Mouse (Mus musculus) embryonic facial prominence, embryonic 10.5 days (tissue): ENCODE data around the gene Nav1. TPM values are rescaled to one million over a fixed set of nuclear protein-coding genes. Genes with fewer than 3 reads are reported as not detected.

Experiments
- DNase-seq: peaks from one replicate; pipeline ENCODE4 v3.0.0-alpha.2; 2017; ENCODE audit warnings: low spot score
- H3K27ac ChIP-seq: fragments of 300-500 bp; sonication (generic); replicated peaks from 2 replicates; pipeline ENCODE4 v1.5.1; 2016; ENCODE audit warnings: mild to moderate bottlenecking
- H3K27me3 ChIP-seq: fragments of 300-500 bp; sonication (generic); replicated peaks from 2 replicates; pipeline ENCODE4 v1.6.1; 2016; ENCODE audit warnings: low read depth, mild to moderate bottlenecking; ENCODE audit not compliant: poor library complexity, severe bottlenecking
- H3K36me3 ChIP-seq: fragments of 300-500 bp; sonication (generic); replicated peaks from 2 replicates; pipeline ENCODE4 v1.6.1; 2016; ENCODE audit warnings: mild to moderate bottlenecking, moderate library complexity
- H3K4me1 ChIP-seq: fragments of 300-500 bp; sonication (generic); 2 replicates; pipeline ENCODE4 v1.6.1; 2016
- H3K4me3 ChIP-seq: fragments of 300-500 bp; sonication (generic); 2 replicates; pipeline ENCODE4 v1.5.1; 2016; ENCODE audit warnings: mild to moderate bottlenecking, moderate library complexity
- H3K9me3 ChIP-seq: fragments of 300-500 bp; sonication (generic); 2 replicates; pipeline ENCODE4 v1.6.1; 2016; ENCODE audit warnings: mild to moderate bottlenecking
- WGBS: fragments of 180-500 bp; shearing (Covaris S2); methylation state at CpG from one replicate; pipeline ENCODE4 v1.1.7; 2016; 5-methylcytosine and 5-hydroxymethylcytosine counted together
- polyA plus RNA-seq: library from polyadenylated mRNA; unstranded; fragments of >200 nt; fragmentation: Nextera tagmentation; extraction: Ambion mirVana; gene quantifications from 2 replicates; pipeline ENCODE4 v1.2.1, GENCODE M21; 2016

The Nav1 gene
- polyA plus RNA-seq, 1 experiment from 2014 or later, result 24.1 TPM

DNA sequence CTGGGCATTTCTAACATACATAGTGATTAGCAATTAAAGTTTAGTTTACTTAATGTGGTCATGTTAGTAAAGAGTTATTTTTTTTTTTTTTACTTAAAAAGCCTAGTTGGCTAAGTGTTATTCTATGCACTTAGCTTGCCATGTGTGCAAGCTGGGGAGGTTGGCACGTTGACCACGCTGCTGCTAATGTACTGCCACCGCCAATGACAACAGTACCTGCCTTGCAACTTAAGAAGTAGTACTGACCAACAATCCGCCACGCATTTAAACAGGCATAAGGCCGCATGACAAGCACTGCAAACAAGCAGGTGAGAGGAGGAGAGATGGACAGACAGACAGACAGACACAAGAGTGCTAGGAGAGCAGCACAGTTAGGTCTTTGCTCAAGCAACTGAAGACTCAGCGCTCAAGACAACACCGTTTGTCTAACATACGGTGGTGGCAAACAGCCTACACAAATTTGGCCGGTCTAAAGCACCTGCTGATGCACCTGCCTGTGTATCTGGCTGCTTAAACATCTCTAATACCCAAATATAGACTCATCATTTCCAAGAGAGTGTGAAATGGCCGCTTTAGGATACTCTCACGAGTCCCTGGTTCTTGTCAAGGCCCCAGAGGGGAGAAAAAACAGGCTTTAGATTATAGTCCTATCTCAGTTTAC is 610 bp downstream of the Nav1 start:
- DNase-seq, result no peak
- WGBS, result 87% methylated on average over 12 of the region's 12 CpGs
- H3K4me1 ChIP-seq, result peaks cover 32% of the 10 kb centered on the region

DNA sequence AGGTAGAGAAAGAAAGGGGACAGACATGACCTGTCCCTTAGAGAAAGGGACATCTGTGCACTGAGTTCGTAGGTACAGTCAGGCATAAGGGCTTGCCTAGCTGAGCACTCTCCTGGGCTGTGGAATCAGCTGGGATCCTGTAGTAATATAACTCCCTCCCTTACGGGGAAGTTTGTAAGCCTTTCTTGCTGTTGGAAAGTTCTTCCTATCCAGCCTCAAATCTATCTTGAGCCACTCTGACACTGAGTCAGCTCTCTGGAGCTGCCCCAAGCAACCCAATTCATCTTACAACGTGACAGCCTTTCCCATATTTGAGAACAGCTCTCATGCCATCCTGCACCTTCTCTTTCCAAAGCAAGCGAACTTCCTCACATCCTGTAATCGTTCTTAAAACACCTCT is 1.6 kb downstream of the Nav1 start:
- H3K27me3 ChIP-seq, result peaks cover 19% of the 10 kb centered on the region
- no peaks in the 10 kb centered on the region for H3K9me3 ChIP-seq
- no peak overlapping the region for H3K27ac ChIP-seq
- no peak overlapping the region for H3K4me3 ChIP-seq
- peaks cover 41% of the 10 kb centered on the region for H3K4me1 ChIP-seq
- 79% methylated on average over 5 of the region's 5 CpGs for WGBS
- no peaks in the 10 kb centered on the region for H3K36me3 ChIP-seq
- DNase-seq, result no peak

More for the DNA sequence above, 610 bp downstream of the Nav1 start:
- Histone ChIP-seq H3K9me3 (no peaks in the 10 kb centered on the region), H3K27me3 (peaks cover 11% of the 10 kb centered on the region; the same call in 1 of the 2 replicates), H3K27ac (no peak overlapping the region), H3K4me3 (no peak overlapping the region), H3K36me3 (no peaks in the 10 kb centered on the region)

DNA sequence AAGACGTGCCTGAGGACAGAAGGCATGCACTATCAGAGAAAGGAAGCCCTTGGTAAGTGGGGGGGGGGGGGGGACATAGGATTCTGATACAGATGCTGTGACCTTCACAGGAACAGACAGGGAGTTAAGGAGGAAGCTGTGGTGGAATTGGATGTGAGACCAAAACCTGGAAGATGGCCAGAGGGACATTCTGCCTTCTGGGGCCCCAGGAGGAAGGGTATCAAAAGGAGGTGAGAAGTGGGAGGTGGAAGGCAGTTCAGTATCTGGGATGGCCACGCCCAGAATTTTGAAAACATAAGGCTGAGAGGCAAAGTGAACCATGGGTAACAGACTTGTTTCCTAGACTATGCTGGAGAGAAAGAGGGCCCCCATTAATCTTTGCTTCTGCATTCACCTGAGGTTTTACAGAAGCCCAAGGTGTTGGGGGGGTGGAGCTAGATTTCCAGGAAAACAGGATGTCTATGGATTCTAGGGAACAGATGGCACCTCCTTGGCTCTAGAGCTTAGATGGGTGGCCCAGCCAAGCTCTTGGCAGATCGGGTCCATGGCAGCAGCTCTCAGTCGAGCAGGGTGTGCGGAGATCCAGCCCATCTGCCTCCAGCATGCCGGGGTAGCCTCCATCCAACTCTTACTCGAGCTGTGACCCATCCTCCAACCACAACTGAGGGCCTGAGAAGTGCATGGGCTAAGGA is 2.6 kb downstream of the Nav1 start:
- Histone ChIP-seq H3K27ac (no peak overlapping the region), H3K9me3 (no peaks in the 10 kb centered on the region), H3K4me1 (peaks cover 51% of the 10 kb centered on the region), H3K27me3 (peaks cover 22% of the 10 kb centered on the region), H3K36me3 (no peaks in the 10 kb centered on the region), H3K4me3 (no peak overlapping the region)
- 88% methylated on average over 7 of the region's 7 CpGs for WGBS
- DNase-seq, result no peak

DNA sequence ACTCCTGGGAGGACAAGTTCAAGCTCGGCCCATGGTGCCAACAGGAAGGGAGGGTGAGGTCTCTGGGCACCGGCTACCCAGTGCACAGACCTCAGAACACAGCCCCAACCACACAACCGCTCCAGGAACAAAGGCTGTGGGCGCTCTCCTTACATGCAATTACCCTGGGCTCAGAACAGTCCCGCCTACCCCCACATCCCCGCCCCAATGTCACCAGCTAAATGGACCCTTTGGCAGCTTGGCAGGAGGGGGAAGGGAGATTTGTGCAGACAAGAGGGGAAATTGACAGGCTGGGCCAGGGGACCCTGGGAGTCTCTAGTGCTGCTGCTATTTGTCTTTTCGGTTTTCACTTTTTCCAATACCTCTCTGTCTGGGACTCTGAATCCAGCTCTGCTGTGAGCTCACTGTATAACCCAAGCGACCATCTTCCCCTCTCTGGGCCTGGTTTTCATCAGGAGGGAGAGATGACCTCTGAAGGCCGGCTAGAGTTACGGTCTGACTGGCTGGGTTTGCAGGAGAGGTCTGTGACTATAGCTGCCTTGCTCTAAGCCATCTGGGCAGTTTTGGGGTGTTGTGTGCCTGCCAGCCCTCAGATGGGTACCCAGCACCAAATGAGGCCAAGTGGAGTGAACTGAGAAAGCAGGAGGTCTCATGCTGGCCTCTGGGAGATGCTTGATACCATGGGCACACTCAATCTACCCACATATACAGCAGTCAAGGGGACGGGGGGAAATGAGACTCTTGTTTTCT is 3.8 kb downstream of the Nav1 start:
- Histone ChIP-seq H3K27ac (peak overlapping the region; percentile 80), H3K4me1 (peaks cover 64% of the 10 kb centered on the region), H3K36me3 (no peaks in the 10 kb centered on the region), H3K27me3 (peaks cover 22% of the 10 kb centered on the region), H3K9me3 (no peaks in the 10 kb centered on the region), H3K4me3 (peak overlapping the region; percentile 26; the same call in 1 of the 2 replicates)
- 37% methylated on average over 11 of the region's 11 CpGs for WGBS
- peak; percentile 63 for DNase-seq

DNA sequence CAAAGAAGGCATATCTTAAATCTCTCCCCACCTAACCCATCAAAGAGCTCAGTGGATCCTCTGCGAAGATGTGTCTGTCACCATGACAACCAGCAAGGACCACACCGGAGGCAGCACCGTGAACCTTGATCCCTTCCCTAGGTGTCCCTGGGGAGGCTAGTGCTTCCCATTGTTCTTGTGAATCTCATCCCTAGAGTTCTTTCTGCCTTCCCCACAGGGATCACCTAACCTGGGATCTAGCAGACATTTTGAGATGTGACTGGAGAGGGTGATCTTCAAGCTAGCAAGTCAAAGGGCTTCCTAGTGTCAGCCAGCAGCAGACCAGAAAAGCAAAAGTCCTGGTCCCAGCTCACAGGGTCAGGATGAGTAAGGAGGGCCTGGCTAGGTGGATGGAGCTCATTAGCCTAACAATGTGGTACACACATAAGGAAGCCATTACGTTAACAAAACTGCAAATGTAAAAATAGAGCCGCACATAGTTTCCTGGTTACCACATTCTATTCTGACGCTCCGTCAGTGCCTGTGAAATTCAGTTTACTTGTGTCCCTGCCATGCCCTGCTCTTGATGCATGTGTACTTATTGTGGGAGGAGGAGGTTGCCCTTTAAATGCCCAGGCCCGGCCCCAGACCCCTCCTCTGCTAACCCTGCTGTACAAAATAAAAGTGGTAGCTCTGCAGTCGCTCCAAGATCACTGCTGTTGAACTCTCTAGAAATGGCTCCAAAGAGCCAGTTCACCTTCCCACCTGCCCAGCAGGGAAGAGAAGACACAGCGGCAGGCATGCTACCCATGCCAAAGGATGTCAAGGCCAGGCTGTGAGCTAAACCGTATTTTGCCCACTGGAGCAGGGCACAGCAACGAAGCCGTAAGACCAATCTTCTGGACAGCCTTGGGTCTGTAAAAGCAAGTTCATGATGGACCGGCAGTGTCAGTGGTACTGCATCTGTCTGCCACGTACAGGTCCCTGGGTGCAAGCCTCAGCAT is 6.8 kb downstream of the Nav1 start:
- peaks cover 64% of the 10 kb centered on the region for H3K4me1 ChIP-seq
- no peak overlapping the region for H3K4me3 ChIP-seq
- no peak for DNase-seq
- WGBS, result 52% methylated on average over 15 of the region's 15 CpGs
- H3K27ac ChIP-seq, result peak overlapping the region; percentile 19; the same call in 1 of the 2 replicates
- H3K27me3 ChIP-seq, result peaks cover 14% of the 10 kb centered on the region; the same call in 1 of the 2 replicates
- H3K36me3 ChIP-seq, result no peaks in the 10 kb centered on the region
- H3K9me3 ChIP-seq, result no peaks in the 10 kb centered on the region

DNA sequence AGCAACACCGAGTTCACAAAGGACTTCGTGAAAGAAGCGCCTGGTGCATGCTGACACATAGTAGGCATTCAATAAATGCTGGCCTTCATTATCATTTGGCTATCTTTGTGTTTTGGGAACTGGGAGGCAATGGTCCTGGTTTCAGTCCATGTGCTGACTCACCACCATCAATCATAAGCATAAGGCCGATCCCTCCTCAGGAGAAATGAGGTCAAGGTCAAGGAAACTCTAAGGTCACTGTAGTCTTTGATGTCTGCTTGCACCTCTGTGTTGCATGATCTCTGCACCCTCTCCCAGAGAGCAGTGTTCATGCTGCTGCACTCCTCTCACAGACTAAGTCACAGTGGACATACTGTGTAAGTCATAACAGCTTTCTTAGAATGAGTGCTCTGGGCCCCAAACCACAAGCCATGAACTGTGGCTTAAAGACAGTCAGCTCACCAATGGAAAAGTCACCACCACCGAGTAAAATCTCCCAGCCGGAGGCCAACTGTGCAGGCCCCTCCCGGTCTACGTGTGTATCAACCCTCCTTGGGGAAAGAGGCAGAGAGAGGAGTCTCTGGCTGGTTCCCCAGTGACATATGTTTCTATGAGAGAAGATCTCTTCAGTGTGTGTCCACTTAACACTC is 8.7 kb downstream of the Nav1 start:
- 80% methylated on average over 8 of the region's 8 CpGs for WGBS
- DNase-seq, result no peak
- peaks cover 11% of the 10 kb centered on the region; the same call in 1 of the 2 replicates for H3K27me3 ChIP-seq

DNA sequence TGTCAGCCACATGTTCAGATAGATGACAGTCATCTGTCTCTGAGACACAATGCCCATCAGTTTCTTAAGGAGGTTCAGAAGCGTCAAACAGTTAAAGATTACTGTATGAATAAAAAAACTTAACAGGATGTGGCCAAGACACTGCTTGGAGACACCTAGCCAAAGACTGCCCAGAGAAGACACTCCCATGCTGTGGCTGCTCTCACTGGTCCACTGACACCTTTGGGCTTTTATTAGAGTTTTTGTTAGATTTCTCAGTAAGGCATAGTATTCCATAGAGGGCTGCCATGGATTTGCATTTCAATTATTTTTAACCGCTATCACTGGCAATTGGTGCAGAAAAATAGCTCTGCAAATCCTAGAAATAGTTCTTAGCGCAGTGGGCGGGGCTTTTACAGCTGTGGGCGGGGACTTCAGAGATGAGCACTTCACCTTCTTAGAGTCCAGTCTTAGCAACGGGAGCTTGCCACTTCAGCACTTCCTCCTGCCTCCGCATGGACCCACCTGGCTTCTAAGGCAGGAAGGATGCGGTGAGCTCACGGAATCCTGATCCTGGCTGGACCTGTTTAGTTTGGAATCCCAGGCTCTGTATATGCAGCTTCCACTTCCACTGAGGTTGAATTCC is 12.7 kb downstream of the Nav1 start:
- no peak for DNase-seq
- Histone ChIP-seq H3K36me3 (no peaks in the 10 kb centered on the region), H3K27me3 (no peaks in the 10 kb centered on the region), H3K4me1 (peaks cover 28% of the 10 kb centered on the region), H3K27ac (no peak overlapping the region), H3K4me3 (no peak overlapping the region), H3K9me3 (no peaks in the 10 kb centered on the region)
- WGBS, result 41% methylated on average over 9 of the region's 9 CpGs

More for the DNA sequence above, 8.7 kb downstream of the Nav1 start:
- no peaks in the 10 kb centered on the region for H3K9me3 ChIP-seq
- H3K4me3 ChIP-seq, result no peak overlapping the region
- H3K27ac ChIP-seq, result peak overlapping the region; percentile 40; the same call in 1 of the 2 replicates
- H3K4me1 ChIP-seq, result peaks cover 54% of the 10 kb centered on the region
- H3K36me3 ChIP-seq, result no peaks in the 10 kb centered on the region

DNA sequence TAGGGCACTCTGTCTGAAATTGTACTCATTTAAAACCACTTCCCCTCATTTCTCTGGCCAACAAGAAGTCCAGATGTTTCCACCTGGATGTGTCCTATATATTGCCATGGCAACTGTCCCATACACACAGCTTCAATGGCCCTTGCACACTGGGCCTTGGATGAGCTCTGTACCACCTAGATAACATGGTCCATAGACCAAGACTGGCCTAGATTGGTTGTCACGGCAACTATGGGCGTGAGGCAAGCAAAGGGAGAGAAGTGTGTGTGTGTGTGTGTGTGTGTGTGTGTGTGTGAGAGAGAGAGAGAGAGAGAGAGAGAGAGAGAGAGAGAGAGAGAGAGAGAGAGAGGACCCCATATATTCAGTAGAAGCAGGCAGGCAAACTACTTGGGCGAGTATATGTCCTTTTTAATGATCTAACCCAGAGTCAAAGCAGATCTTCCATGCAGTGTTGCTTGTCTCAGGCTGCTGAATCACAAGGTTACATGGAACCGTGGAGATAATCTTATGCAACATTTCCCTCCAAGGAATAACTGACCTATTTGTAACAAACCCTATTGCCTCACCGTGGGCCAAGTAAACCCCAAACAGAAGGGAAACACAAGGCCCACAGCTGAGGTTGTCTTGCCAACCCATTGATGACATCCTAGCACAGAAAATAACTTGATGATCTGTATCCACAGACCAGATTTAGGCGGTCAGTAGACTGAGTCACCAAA is 13.4 kb downstream of the Nav1 start:
- Histone ChIP-seq H3K27me3 (no peaks in the 10 kb centered on the region), H3K36me3 (no peaks in the 10 kb centered on the region), H3K4me1 (peaks cover 21% of the 10 kb centered on the region), H3K4me3 (no peak overlapping the region), H3K27ac (no peak overlapping the region), H3K9me3 (no peaks in the 10 kb centered on the region)
- WGBS, result 86% methylated on average over 6 of the region's 6 CpGs
- DNase-seq, result no peak

DNA sequence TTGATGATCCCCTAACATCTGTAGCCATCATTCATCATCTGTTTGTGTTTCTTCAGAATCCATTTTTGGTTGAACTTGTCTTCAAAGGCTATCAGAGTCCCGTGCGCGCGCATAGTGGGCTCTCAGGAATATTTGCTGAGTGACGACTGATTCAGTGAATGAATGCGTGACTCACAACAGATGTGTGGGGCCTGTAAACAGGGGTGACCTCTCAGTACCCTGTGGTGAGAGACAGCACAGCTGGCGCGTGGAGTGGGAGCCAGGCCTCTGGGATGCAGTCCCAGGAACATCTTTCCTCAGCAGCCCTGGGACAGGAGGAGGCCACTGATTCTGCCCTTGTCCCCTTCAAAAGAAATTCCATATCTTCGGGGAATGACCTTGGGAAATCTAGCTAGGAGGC is 16.3 kb downstream of the Nav1 start:
- no peak overlapping the region for H3K27ac ChIP-seq
- no peaks in the 10 kb centered on the region for H3K9me3 ChIP-seq
- no peak overlapping the region for H3K4me3 ChIP-seq
- H3K27me3 ChIP-seq, result no peaks in the 10 kb centered on the region
- WGBS, result 85% methylated on average over 9 of the region's 9 CpGs
- no peak for DNase-seq
- H3K36me3 ChIP-seq, result no peaks in the 10 kb centered on the region
- peaks cover 26% of the 10 kb centered on the region for H3K4me1 ChIP-seq

DNA sequence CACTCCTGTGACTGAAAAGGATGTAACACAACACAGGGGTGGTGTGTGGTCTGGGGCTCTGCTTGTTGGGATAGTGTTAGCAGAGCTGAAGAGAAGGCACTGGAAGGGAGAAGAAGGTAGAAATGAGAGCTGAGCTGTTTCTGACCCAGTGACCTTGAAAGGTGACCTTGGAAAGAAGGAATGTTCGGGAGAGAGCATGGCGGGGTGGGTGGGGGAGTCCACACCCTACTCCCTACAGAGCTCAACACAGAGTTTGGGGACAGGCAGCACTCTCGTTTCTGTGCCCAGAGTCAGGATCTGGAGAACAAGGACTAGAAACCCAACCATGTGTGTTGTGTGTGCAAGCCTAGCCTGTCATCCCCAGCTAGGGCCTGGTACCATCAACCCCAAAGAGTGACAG is 18.1 kb downstream of the Nav1 start:
- no peak overlapping the region for H3K27ac ChIP-seq
- peaks cover 43% of the 10 kb centered on the region for H3K4me1 ChIP-seq
- H3K9me3 ChIP-seq, result no peaks in the 10 kb centered on the region
- 63% methylated on average over 3 of the region's 3 CpGs for WGBS
- peaks cover 13% of the 10 kb centered on the region for H3K27me3 ChIP-seq
- DNase-seq, result no peak
- H3K4me3 ChIP-seq, result no peak overlapping the region
- H3K36me3 ChIP-seq, result no peaks in the 10 kb centered on the region

DNA sequence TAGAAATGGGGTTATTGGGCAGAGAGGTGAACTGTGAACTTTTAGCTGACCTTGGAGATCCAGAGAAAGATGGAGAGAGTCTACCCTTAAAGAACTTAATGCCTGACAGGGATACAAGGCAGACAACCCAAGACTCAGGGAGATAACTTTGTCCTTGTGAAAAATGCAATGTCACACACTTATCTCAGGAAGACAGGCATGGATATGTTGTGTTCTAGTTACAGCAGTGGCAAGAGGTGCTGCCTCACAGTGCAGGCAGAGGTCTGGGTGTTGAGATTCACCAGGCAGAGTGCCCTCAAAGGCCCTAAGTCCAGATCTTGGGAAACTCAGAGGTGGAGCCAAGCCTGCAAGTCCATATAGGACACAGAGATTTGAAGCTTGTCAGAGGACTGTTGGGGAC is 20.2 kb downstream of the Nav1 start:
- H3K4me1 ChIP-seq, result peaks cover 63% of the 10 kb centered on the region
- DNase-seq, result no peak

More for the DNA sequence above, 20.2 kb downstream of the Nav1 start:
- no peak overlapping the region for H3K4me3 ChIP-seq
- H3K27me3 ChIP-seq, result peaks cover 19% of the 10 kb centered on the region
- H3K36me3 ChIP-seq, result no peaks in the 10 kb centered on the region
- no peak overlapping the region for H3K27ac ChIP-seq
- no peaks in the 10 kb centered on the region for H3K9me3 ChIP-seq
